Mouse (Mus musculus) intestine, postnatal 0 days (tissue): Measurements from ENCODE around the gene Ppm1l. TPM values are rescaled to one million over a fixed set of nuclear protein-coding genes. Genes with fewer than 3 reads are reported as not detected.
"Not testable (repeated sequence)": the region's sequence is repeated elsewhere in the genome, so short reads cannot be mapped to it uniquely, and the experiment has no call there.

Experiments used
- ATAC-seq: fragments of 200-750 bp; cut with Nextera tagmentation; 2 replicates; pipeline ENCODE4 v1.8.0; 2017; ENCODE audit warnings: mild to moderate bottlenecking, moderate TSS enrichment, moderate library complexity
- H3K27ac ChIP-seq: fragments of 300-500 bp; sonication (generic); 2 replicates; pipeline ENCODE4 v1.5.1; 2014; ENCODE audit warnings: mild to moderate bottlenecking, low read depth, low read length, moderate library complexity
- H3K27me3 ChIP-seq: fragments of 300-500 bp; sonication (generic); replicated peaks from 2 replicates; pipeline ENCODE4 v1.6.1; 2014; ENCODE audit warnings: low read length, mixed read lengths; ENCODE audit not compliant: control insufficient read depth, insufficient read depth
- H3K36me3 ChIP-seq: fragments of 300-500 bp; sonication (generic); 2 replicates; pipeline ENCODE4 v1.6.1; 2014; ENCODE audit warnings: mild to moderate bottlenecking, moderate library complexity; ENCODE audit not compliant: control insufficient read depth, insufficient read depth
- H3K4me1 ChIP-seq: fragments of 300-500 bp; sonication (generic); replicated peaks from 2 replicates; pipeline ENCODE4 v1.6.1; 2014; ENCODE audit warnings: antibody characterized with exemption, low read length, mixed read lengths; ENCODE audit not compliant: control insufficient read depth, insufficient read depth
- H3K4me2 ChIP-seq: fragments of 300-500 bp; sonication (generic); replicated peaks from 2 replicates; pipeline ENCODE4 v1.6.1; 2014; ENCODE audit warnings: low read depth, mild to moderate bottlenecking, moderate library complexity
- H3K4me3 ChIP-seq: fragments of 300-500 bp; sonication (generic); 2 replicates; pipeline ENCODE4 v1.5.1; 2014; ENCODE audit warnings: low read depth, low read length
- H3K9ac ChIP-seq: fragments of 300-500 bp; sonication (generic); 2 replicates; pipeline ENCODE4 v1.6.1; 2014; ENCODE audit warnings: mild to moderate bottlenecking, low read depth, low read length
- H3K9me3 ChIP-seq: fragments of 300-500 bp; sonication (generic); 2 replicates; pipeline ENCODE4 v1.6.1; 2016; ENCODE audit warnings: mixed run types; ENCODE audit not compliant: control insufficient read depth
- CTCF ChIP-seq: sonication (generic); IDR thresholded peaks from 2 replicates; pipeline ENCODE4 v1.5.1; 2016; ENCODE audit warnings: low read depth, mild to moderate bottlenecking, control low read depth, antibody characterized with exemption, moderate library complexity
- WGBS: fragments of 180-500 bp; shearing (Covaris S2); extraction: QIAGEN DNeasy Blood & Tissue Kit; methylation state at CpG from one replicate; pipeline ENCODE4 v1.1.7; 2014; 5-methylcytosine and 5-hydroxymethylcytosine counted together
- polyA plus RNA-seq: library from polyadenylated mRNA; unstranded; fragments of >200 nt; fragmentation: Nextera tagmentation; extraction: Ambion mirVana; gene quantifications from 2 replicates; pipeline ENCODE4 v1.2.1, GENCODE M21; 2015

The Ppm1l gene
- polyA plus RNA-seq, 1 experiment from 2014 or later = 3.0 TPM

GRCm38 (mm10) chr3:69374538-69374937 lies 57.9 kb downstream of the Ppm1l start:
- H3K4me2 ChIP-seq = no peak overlapping the region
- 89% methylated on average over 5 of the region's 5 CpGs for WGBS
- H3K9ac ChIP-seq = no peak overlapping the region
- no peaks in the 10 kb centered on the region for H3K9me3 ChIP-seq
- no peak for TF ChIP-seq CTCF
- no peak for ATAC-seq
- H3K36me3 ChIP-seq = no peaks in the 10 kb centered on the region
- H3K4me1 ChIP-seq = no peaks in the 10 kb centered on the region
- H3K4me3 ChIP-seq = no peak overlapping the region
- H3K27me3 ChIP-seq = no peaks in the 10 kb centered on the region
- no peak overlapping the region for H3K27ac ChIP-seq

GRCm38 (mm10) chr3:69374983-69375382 lies 58.3 kb downstream of the Ppm1l start:
- Histone ChIP-seq H3K27ac (no peak overlapping the region), H3K27me3 (no peaks in the 10 kb centered on the region), H3K9ac (no peak overlapping the region), H3K4me3 (no peak overlapping the region), H3K9me3 (no peaks in the 10 kb centered on the region), H3K4me1 (no peaks in the 10 kb centered on the region), H3K4me2 (no peak overlapping the region), H3K36me3 (no peaks in the 10 kb centered on the region)
- no peak for TF ChIP-seq CTCF
- WGBS = 81% methylated on average over 5 of the region's 5 CpGs
- no peak for ATAC-seq

GRCm38 (mm10) chr3:69381213-69381612 lies 64.6 kb downstream of the Ppm1l start:
- no peak overlapping the region for H3K4me2 ChIP-seq
- 67% methylated on average over 4 of the region's 4 CpGs for WGBS
- H3K9ac ChIP-seq = no peak overlapping the region
- H3K27ac ChIP-seq = no peak overlapping the region
- no peak for ATAC-seq
- TF ChIP-seq CTCF = no peak
- H3K9me3 ChIP-seq = no peaks in the 10 kb centered on the region
- H3K36me3 ChIP-seq = no peaks in the 10 kb centered on the region
- no peaks in the 10 kb centered on the region for H3K27me3 ChIP-seq
- H3K4me1 ChIP-seq = no peaks in the 10 kb centered on the region
- no peak overlapping the region for H3K4me3 ChIP-seq

- H3K4me3 ChIP-seq, H3K9ac ChIP-seq, H3K9me3 ChIP-seq, H3K27ac ChIP-seq, ATAC-seq, H3K4me1 ChIP-seq, H3K4me2 ChIP-seq, H3K36me3 ChIP-seq, H3K27me3 ChIP-seq: not testable (repeated sequence)
- 74% methylated on average over 10 of the region's 10 CpGs for WGBS
These were observed 75.2 kb downstream of the Ppm1l start for GRCm38 (mm10) chr3:69391834-69392233.

- TF ChIP-seq CTCF = no peak
- WGBS = 60% methylated on average over 5 of the region's 5 CpGs
- Histone ChIP-seq H3K27me3 (no peaks in the 10 kb centered on the region), H3K36me3 (no peaks in the 10 kb centered on the region), H3K4me3 (no peak overlapping the region), H3K9me3 (no peaks in the 10 kb centered on the region), H3K27ac (no peak overlapping the region), H3K9ac (no peak overlapping the region), H3K4me2 (no peak overlapping the region), H3K4me1 (no peaks in the 10 kb centered on the region)
- no peak for ATAC-seq
These were observed 75.6 kb downstream of the Ppm1l start for GRCm38 (mm10) chr3:69392298-69392697.

GRCm38 (mm10) chr3:69393079-69393478 lies 76.4 kb downstream of the Ppm1l start:
- ATAC-seq = no peak
- Histone ChIP-seq H3K27me3 (no peaks in the 10 kb centered on the region), H3K4me1 (no peaks in the 10 kb centered on the region), H3K4me2 (no peak overlapping the region), H3K9ac (no peak overlapping the region), H3K4me3 (no peak overlapping the region), H3K36me3 (no peaks in the 10 kb centered on the region), H3K9me3 (no peaks in the 10 kb centered on the region), H3K27ac (no peak overlapping the region)
- no peak for TF ChIP-seq CTCF
- 89% methylated on average over 9 of the region's 9 CpGs for WGBS

- TF ChIP-seq CTCF = no peak
- no peak overlapping the region for H3K9ac ChIP-seq
- H3K9me3 ChIP-seq = no peaks in the 10 kb centered on the region
- 63% methylated on average over 3 of the region's 3 CpGs for WGBS
- H3K27me3 ChIP-seq = no peaks in the 10 kb centered on the region
- H3K4me2 ChIP-seq = no peak overlapping the region
- no peak overlapping the region for H3K27ac ChIP-seq
- H3K36me3 ChIP-seq = no peaks in the 10 kb centered on the region
- no peak overlapping the region for H3K4me3 ChIP-seq
- H3K4me1 ChIP-seq = no peaks in the 10 kb centered on the region
- no peak for ATAC-seq
These were observed 77.3 kb downstream of the Ppm1l start for GRCm38 (mm10) chr3:69393991-69394390.
